Mouse (Mus musculus): ENCODE data around the gene Mphosph8. TPM values are rescaled to one million over a fixed set of nuclear protein-coding genes. Genes with fewer than 3 reads are reported as not detected.

The Mphosph8 gene
- total RNA-seq (2017) = 45.3 and 54.4 TPM in 2 replicates

DNA sequence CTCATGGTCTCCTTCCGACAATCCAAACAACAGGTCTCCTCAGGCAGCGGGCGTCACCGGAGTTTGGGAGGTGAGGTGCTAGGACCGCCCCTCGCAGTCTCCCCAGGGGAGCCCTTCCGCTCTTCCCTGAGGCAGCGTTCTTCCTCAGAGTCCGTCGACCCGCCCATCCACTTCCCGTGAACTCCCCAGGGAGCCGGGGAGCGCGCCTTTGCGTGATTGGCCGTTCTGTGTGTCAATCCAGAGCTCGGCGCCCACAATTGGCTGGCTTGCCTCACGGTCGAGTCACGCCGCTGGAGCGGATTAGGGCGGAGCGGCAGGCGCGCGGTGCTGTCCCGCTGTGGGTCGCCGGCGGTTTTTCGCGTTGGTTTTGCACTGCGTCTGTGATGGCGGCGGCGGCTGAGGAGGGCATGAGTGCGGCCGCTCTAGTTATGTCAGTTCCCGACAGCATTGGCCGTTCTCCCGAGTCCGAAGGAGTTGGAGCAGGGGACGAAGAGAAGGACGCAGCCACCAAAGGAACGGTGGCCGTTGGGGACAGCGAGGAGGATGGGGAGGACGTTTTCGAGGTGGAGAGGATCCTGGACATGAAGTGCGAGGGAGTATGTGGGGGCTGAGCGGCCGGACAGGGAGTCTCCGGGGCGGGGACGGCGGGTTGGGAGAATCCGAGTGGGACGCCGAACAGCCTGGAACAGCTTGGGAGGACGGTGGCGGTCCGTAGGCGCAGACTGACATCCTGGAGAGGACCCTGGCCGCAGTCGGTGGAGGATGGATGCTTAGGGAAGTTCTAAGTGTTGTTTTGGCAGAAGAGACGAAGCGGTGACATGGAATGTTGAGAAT is at the start of gene Mphosph8:
Gene Mphosph8, plus strand, starts transcription at position 280 of the 834 bp plus-strand sequence.
- ATAC-seq (ENCODE audit: extremely low read depth, insufficient number of reproducible peaks, low FRiP score, poor library complexity, severe bottlenecking) = peak; percentile 100

DNA sequence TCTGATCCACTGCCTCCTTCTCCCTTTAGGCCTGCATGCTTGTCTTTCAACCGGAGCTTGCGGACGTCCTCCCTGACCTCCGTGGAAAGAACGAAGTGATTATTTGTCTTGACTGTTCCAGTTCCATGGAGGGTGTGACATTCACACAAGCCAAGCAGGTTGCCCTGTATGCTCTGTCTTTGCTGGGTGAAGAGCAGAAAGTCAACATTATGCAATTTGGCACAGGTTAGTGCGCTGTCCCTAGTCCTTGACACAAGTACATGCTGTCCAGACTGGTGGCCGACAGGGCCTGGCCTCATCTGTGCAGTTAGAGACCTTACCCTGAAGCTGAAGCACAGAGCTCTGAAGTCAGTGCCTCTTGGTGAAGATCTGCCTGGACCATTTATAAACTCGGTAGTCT is 47.6 kb upstream of the Mphosph8 start:
- no peak for ATAC-seq (ENCODE audit: extremely low read depth, insufficient number of reproducible peaks, low FRiP score, poor library complexity, severe bottlenecking)

DNA sequence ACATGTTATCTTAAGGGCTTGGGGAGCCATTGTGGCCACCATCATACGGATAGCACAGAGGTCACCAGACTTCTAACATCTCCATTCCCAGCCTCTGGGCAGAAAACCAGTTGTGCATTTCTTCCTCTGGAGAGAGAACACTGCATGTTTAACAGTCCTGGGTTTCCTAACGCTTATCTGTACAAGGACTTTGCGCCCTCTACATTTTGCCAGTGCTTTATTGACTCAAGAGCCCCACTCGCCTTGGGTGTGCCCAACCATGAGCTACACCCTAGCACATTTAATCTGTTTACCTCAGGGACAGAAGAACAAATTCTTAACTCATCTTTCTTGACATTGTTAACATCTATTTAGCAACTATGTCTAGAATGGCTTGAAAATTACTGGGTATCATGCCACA is 41.8 kb upstream of the Mphosph8 start:
- no peak for ATAC-seq (ENCODE audit: extremely low read depth, insufficient number of reproducible peaks, low FRiP score, poor library complexity, severe bottlenecking)

DNA sequence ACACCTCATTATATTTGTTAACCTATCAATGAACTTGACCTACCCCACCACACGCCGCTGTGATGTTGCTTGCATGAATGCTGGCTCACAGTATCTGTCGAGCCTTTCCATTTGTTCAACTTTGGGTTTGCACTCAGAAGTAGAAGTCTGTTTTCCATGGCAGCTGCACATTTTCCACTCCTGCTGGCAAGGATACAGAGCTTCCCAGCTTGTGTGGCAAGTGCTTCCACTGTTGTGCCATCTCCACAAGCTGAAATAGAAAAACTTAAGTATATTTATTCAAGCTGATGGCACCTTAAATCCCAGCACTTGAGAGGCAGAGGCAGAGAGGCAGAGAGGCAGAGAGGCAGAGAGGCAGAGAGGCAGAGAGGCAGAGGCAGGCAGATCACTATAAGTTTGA is 39.7 kb upstream of the Mphosph8 start:
- no peak for ATAC-seq (ENCODE audit: extremely low read depth, insufficient number of reproducible peaks, low FRiP score, poor library complexity, severe bottlenecking)

DNA sequence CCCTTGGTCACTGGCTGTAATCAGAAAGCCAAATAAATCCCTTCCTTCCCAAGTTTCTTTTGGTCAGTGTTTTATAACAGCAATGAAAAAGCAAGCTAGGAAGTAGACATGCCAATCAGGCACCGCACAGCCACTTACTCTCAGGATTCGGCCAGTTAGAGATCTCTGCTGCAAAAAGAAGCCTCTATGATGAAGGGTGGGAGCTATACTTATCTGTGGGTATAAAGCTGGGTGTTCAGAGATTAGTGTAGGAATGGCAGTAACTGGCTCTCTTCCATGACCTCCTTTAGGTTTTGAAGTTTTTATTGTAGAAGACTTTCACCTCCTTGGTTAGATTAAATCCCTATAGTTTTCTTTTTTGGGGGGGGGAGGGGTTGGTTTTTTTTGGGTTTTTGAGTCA is 36.9 kb upstream of the Mphosph8 start:
- no peak for ATAC-seq (ENCODE audit: extremely low read depth, insufficient number of reproducible peaks, low FRiP score, poor library complexity, severe bottlenecking)

DNA sequence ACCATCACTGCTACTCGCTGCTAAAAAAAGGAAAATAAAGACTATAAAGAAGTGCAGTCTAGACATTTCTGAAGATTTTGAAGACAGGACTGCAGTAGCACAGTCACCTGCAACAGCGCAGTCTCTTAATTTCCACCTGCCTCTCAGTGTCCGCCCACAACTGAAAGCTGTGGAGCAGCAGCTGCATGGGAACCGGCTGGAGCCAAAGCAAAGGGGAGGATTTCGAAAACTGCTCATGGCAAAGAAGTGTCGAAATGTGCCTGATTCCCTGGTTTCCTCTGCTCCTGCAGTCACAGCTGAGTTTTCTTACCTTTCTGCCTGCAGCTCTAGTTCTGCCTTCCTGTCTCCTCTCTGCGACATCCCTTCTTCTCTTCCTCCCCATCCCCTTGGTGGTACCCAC is 20.8 kb upstream of the Mphosph8 start:
- no peak for ATAC-seq (ENCODE audit: extremely low read depth, insufficient number of reproducible peaks, low FRiP score, poor library complexity, severe bottlenecking)

DNA sequence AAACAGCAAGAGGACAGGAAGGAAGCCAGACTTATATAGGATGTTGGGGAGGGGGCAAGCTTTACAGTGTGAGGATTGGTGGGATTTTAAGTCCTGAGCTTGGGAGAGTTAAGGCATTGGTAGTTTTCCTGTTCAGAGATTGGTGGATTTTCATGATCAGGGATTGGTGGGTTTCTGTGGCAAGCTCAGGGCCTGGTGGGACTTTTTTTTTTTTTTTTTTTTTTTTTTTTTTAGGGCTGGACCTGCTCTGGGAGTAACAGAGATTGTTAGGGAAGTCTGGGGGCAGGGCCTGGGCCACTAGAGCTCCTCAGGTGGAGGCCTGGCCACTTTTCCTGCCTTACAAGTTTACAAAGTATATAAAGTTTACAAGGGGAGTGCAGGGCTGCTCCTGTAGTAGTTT is 18.6 kb upstream of the Mphosph8 start:
- no peak for ATAC-seq (ENCODE audit: extremely low read depth, insufficient number of reproducible peaks, low FRiP score, poor library complexity, severe bottlenecking)

DNA sequence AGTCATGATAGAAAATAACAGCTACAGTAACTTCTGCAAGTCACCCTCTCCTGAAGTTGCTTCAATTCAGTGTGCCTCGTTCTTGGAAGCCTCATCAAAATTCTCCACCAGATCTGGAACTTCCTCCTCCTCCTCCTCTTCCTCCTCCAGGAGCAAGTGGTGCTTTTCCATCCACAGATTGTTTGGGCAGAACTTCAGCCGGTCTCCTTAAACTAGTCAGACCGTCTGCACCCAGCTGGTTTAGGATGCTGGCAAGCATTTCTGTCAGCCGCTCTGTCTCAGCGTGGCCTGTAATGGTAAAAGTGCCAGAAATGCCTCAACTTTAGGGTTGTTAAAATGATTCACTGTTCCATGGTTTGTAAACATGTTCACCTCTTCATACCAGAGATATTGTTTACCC is 2.4 kb upstream of the Mphosph8 start:
- ATAC-seq (ENCODE audit: extremely low read depth, insufficient number of reproducible peaks, low FRiP score, poor library complexity, severe bottlenecking) = no peak

DNA sequence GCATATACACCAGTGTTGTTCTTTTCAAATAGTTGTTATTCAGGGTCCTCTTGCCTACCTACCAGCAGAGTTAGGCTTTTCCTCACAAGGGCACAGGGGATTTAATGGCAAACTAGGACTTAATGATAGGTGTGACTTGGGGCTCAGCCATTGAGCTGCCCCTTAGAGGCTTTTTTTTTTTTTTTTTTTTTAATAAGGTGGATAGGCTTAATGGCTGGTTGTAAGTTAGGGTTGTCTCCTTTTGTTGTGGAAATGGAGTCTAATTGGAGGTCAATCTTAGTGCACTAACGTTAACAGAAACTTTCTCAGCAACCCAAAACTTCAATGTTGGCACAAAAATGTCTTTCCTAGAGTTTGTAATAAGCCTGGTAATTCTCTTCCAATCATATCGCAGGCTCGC is 1.1 kb upstream of the Mphosph8 start:
- ATAC-seq (ENCODE audit: extremely low read depth, insufficient number of reproducible peaks, low FRiP score, poor library complexity, severe bottlenecking) = no peak

DNA sequence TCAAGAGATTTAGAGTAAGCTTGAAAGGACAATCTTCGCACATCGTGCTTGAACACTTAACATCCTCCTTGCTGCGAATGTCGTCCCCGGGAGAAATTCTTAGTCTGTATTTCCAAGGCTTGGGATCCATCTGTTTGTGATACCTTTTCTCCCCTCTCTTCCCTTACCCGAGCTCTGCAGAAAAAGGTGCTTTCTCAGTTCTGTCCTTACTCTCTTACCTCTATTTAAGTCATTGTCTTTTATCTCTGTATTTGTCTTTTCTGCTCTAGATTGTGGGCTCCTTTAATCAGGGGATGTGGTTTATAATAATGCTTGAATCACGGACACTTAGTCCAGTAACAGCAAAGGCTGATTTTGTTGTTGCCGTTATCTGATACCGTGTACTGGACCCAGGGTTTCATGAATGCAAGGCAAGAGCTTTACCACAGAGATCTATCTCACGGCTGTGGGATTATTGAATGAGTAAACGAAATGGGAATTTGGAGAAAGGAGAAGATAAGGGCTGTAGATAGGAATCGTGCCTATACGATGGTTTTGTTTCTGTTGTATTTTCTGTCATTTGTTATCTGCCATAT is 1.1 kb downstream of the Mphosph8 start:
- no peak for ATAC-seq (ENCODE audit: extremely low read depth, insufficient number of reproducible peaks, low FRiP score, poor library complexity, severe bottlenecking)

DNA sequence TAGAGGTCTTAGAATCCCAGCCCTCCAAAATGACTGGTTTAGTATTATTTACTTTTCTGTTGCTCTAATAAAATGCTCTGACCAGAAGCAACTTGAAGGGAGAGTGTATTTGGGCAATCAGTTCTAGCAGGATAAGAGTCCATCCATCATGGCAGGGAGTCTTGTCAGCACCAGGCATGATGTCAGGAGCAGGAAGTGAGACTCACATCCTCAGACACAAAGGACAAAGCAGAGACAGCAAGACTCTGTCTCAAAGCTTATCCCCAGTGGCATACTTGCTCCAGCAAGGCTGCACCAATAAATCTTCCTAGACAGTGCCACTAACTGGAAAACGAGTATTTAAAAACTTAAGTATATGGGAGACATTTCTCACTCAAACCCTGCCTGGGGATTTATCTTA is 17.4 kb downstream of the Mphosph8 start:
- ATAC-seq (ENCODE audit: extremely low read depth, insufficient number of reproducible peaks, low FRiP score, poor library complexity, severe bottlenecking) = no peak

DNA sequence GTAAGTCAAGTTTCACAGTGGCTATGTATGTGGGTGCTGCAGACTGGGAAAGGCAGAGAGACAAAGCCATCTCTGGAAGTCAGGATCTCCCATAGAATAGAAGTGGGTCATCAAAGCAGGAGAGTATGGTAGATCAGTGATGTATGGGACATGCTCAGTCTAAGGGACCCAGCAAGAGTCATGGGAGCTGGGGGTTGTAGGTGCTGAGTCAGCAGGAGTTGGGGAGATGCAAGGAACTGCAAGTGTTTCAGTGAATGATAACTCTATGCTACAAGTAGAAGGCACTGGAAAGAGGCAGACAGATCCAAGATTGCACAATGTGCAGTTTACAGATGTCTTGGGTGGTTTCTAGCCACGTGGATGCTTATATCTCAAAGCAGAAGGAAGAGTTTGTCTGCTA is 21.1 kb downstream of the Mphosph8 start:
- ATAC-seq (ENCODE audit: extremely low read depth, insufficient number of reproducible peaks, low FRiP score, poor library complexity, severe bottlenecking) = no peak

DNA sequence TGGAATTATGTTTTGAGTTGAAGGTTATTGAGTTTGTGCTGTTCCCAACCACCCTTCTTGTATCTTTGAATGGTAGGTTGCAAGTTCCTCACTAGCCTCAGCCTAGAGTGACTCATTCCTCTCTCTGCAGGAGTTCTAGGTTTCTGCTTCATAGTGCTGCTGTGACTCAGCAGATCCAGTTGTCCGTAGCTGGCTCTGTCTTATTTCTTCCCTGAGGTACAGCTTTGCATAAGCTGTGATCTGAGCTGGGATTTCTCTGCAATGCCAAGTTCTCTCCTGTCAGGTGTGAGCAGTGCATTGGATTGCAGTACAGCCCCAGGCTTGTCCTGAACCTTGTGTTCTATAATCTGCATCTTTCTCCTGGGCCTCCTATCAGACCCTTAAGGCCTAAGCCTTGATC is 21.7 kb downstream of the Mphosph8 start:
- ATAC-seq (ENCODE audit: extremely low read depth, insufficient number of reproducible peaks, low FRiP score, poor library complexity, severe bottlenecking) = no peak

DNA sequence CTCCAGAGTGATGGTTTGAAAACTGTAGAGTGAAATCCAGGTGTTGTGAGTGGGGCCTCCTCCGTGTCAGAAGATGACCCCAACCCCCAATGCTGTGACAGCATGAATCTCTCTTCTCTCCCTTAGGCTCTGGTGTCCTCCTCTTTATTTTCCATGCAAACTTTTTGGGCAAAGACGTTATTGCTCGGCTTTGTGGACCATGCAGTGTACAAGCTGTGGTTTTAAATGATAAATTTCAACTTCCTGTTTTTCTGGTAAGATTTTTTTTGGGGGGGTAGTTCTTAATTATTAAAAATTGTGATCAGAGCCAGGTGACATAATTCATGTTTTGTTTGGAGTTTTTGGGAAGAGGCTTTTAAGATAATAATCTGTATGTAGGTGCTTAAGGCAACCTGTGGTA is 27.4 kb downstream of the Mphosph8 start:
- no peak for ATAC-seq (ENCODE audit: extremely low read depth, insufficient number of reproducible peaks, low FRiP score, poor library complexity, severe bottlenecking)

DNA sequence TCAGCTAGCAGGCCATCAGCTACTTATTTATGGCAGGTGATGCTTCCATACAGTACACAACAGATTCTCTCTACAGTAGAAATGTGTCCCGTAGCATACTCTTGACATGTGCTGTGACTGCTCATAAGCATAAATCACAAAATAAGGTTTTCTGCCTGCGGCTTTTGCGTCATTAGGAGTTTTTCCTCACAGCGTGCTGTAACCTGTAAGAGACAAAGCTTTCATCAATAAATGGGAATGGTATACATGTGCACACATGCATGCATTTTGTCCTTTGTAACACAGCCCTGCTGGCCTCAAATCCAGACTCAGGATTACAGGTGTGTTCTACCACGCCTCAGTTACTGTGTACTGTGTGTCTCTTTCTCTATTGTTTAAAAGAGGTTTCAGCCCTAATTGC is 29.8 kb downstream of the Mphosph8 start:
- no peak for ATAC-seq (ENCODE audit: extremely low read depth, insufficient number of reproducible peaks, low FRiP score, poor library complexity, severe bottlenecking)

DNA sequence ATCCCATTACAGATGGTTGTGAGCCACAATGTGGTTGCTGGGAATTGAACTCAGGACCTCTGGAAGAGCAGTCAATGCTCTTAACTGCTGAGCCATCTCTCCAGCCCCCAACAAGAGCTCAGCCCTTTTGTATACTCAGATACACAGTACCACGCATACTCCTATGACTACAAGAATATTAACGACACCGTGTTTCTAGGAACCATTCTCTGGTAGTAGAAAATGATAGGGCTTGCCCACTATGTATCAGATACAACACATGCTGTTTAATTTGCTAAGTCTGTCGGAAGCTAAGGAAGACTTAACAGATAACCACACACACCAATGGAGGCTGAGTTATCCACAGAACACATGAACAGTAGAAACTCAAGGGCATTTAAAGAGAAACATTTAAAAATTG is 34.6 kb downstream of the Mphosph8 start:
- ATAC-seq (ENCODE audit: extremely low read depth, insufficient number of reproducible peaks, low FRiP score, poor library complexity, severe bottlenecking) = no peak

DNA sequence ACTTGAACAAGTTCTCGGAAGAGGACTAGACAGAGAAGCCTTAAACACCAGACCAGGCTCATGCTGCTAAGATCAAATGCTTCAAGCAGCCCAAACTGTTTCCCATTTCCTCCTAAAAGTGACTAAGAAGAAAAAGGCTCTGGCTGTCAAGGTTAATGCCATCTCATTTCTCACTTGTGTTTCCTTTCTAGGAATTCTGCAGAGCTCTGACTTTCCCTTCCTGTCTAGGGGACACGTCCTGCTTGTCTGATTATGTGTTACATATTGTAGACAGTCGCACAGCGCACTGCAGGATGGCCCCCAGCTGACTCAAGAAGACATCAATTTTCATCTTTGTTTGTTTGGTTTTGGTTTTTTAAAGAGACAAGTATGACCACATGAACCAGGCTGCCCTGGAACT is 37.6 kb downstream of the Mphosph8 start:
- no peak for ATAC-seq (ENCODE audit: extremely low read depth, insufficient number of reproducible peaks, low FRiP score, poor library complexity, severe bottlenecking)

DNA sequence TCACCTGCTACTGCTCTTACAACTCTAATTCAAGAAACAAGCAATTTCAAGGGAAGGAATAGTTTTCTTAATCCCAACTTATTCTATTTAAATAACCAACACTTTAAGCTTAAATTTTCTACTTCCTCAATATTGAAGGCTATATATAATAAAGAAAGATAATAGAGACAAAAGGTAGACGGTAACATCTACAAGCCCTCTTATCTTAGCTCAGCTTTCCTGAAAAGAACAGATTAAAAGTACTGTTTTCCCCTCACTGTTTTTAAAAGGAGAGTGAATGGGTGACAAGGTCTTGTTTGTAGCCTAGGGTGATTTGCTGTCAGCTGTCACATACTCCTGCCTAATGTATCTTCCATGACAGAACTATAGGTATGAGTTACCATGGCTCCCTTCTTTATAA is 58.4 kb downstream of the Mphosph8 start:
- ATAC-seq (ENCODE audit: extremely low read depth, insufficient number of reproducible peaks, low FRiP score, poor library complexity, severe bottlenecking) = no peak

DNA sequence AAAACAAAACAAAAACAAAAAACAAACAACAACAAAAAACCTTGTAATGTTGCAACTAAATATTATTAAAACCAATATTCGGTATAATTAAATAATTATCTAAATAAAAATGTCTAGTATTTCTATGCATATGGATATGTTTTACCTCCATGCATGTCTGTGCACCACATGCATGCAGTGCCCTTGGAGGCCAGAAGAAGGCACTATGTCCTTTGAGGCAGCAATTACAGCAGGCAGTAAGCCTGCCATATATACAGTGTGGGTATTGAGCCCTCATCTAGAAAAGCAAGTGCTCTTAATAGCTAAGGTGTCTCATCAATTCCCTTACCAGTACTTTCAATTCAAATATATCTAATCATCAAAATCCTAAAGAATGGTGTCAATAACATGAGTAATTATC is 72.1 kb downstream of the Mphosph8 start:
- no peak for ATAC-seq (ENCODE audit: extremely low read depth, insufficient number of reproducible peaks, low FRiP score, poor library complexity, severe bottlenecking)

Measured in neutrophil, adult 5-6 weeks (primary cell).